Mouse (Mus musculus) liver, embryonic 14.5 days (tissue): Measurements from ENCODE around the gene Vegfa. TPM values are rescaled to one million over a fixed set of nuclear protein-coding genes. Genes with fewer than 3 reads are reported as not detected.

ENCODE experiments used
- ATAC-seq: fragments of 200-750 bp; cut with Nextera tagmentation; 2 replicates; pipeline ENCODE4 v1.8.0; 2017; ENCODE audit warnings: moderate number of reproducible peaks, mild to moderate bottlenecking, moderate library complexity; ENCODE audit not compliant: insufficient read depth
- DNase-seq, 3 experiments: peaks; one replicate each; pipeline ENCODE4 v3.0.0-alpha.2; 2012 to 2013; ENCODE audit warnings: low read depth in 3 of 3, low spot score in 3 of 3
- H3K27ac ChIP-seq: fragments of 300-500 bp; sonication (generic); 2 replicates; pipeline ENCODE4 v1.5.1; 2014; ENCODE audit warnings: moderate library complexity, mild to moderate bottlenecking, control low read depth, inconsistent platforms
- H3K27me3 ChIP-seq: fragments of 300-500 bp; sonication (generic); 2 replicates; pipeline ENCODE4 v1.6.1; 2014; ENCODE audit warnings: mild to moderate bottlenecking, low read length, moderate library complexity; ENCODE audit not compliant: control insufficient read depth, insufficient read depth
- H3K36me3 ChIP-seq: fragments of 300-500 bp; sonication (generic); replicated peaks from 2 replicates; pipeline ENCODE4 v1.6.1; 2014; ENCODE audit warnings: low read depth; ENCODE audit not compliant: control insufficient read depth, insufficient read depth
- H3K4me1 ChIP-seq, 2 experiments: fragments of 200-500 bp in 1 of 2; fragments of 300-500 bp in 1 of 2; sonication (generic) in 1 of 2; replicated peaks; 2 replicates each; pipeline ENCODE4 v1.6.1; 2012 to 2014; ENCODE audit warnings: antibody characterized with exemption in 1 of 2, inconsistent platforms in 1 of 2, low read length in 1 of 2; ENCODE audit not compliant: control insufficient read depth in 2 of 2, insufficient read depth in 2 of 2
- H3K4me2 ChIP-seq: fragments of 300-500 bp; sonication (generic); 2 replicates; pipeline ENCODE4 v1.6.1; 2014; ENCODE audit warnings: low read depth, mild to moderate bottlenecking, control low read depth, moderate library complexity
- H3K4me3 ChIP-seq, 2 experiments: fragments of 200-500 bp in 1 of 2; fragments of 300-500 bp in 1 of 2; sonication (generic) in 1 of 2; 2 replicates each; pipeline ENCODE4 v1.5.1; 2012 to 2014; ENCODE audit warnings: low read depth in 2 of 2, low read length in 2 of 2, mild to moderate bottlenecking in 2 of 2, control low read depth in 1 of 2, inconsistent platforms in 1 of 2, moderate library complexity in 1 of 2; ENCODE audit not compliant: insufficient read depth in 1 of 2
- H3K9ac ChIP-seq: fragments of 300-500 bp; sonication (generic); replicated peaks from 2 replicates; pipeline ENCODE4 v1.6.1; 2014; ENCODE audit warnings: mild to moderate bottlenecking, control low read depth, moderate library complexity
- H3K9me3 ChIP-seq: fragments of 300-500 bp; sonication (generic); 2 replicates; pipeline ENCODE4 v1.6.1; 2016; ENCODE audit warnings: low read length, mixed read lengths; ENCODE audit not compliant: control insufficient read depth
- CTCF ChIP-seq: IDR thresholded peaks from 2 replicates; pipeline ENCODE4 v1.5.1; 2016; ENCODE audit warnings: antibody characterized with exemption, low read depth, control low read depth
- EP300 ChIP-seq: IDR thresholded peaks from 2 replicates; pipeline ENCODE4 v1.6.1; 2016; ENCODE audit warnings: antibody characterized with exemption, low read depth
- WGBS: fragments of 180-500 bp; shearing (Covaris S2); extraction: QIAGEN DNeasy Blood & Tissue Kit; methylation state at CpG from one replicate; pipeline ENCODE4 v1.1.7; 2014; ENCODE audit not compliant: insufficient replicate concordance; 5-methylcytosine and 5-hydroxymethylcytosine counted together
- polyA plus RNA-seq, 2 experiments: library from polyadenylated mRNA; depleted of rRNA in 1 of 2; stranded (reverse) in 1 of 2; unstranded in 1 of 2; fragments of >200 nt; fragmentation: Nextera tagmentation in 1 of 2; extraction: Ambion mirVana in 1 of 2; gene quantifications; 2 replicates each; pipeline versions ENCODE4 v1.2.1 to v1.2.3; 2012 to 2014

Gene Vegfa
- polyA plus RNA-seq, 2 experiments = 1.2 to 33.9 TPM

DNA sequence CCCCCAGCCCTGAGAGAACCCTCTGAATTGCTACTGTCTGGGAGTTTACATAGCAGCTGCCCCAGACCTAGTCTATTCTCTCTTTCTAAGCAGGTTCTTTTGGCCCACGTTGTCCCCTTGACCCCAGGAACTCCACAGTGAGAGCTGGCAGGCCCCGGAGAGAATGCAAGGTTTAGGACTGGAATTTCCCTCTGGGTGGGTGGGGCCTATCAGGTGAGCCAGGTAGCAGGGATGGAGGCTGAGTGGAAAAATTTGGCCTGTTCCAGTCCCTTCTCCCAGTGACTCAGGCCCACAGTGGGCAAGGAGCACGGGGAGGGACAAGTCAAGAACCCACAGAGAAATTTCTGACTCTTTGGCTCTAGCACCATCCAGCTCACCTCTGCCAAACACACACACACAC, 28.1 kb upstream of the Vegfa start:
- no peak overlapping the region for H3K4me2 ChIP-seq
- no peaks in the 10 kb centered on the region for H3K4me1 ChIP-seq
- H3K4me3 ChIP-seq = no peak overlapping the region
- no peak for ATAC-seq
- no peaks in the 10 kb centered on the region for H3K9me3 ChIP-seq
- no peak for DNase-seq
- no peak overlapping the region for H3K27ac ChIP-seq
- 49% methylated on average over 3 of the region's 3 CpGs for WGBS
- H3K9ac ChIP-seq = no peak overlapping the region
- H3K36me3 ChIP-seq = no peaks in the 10 kb centered on the region
- H3K27me3 ChIP-seq = no peaks in the 10 kb centered on the region
- no peak for TF ChIP-seq EP300
- TF ChIP-seq CTCF = no peak

DNA sequence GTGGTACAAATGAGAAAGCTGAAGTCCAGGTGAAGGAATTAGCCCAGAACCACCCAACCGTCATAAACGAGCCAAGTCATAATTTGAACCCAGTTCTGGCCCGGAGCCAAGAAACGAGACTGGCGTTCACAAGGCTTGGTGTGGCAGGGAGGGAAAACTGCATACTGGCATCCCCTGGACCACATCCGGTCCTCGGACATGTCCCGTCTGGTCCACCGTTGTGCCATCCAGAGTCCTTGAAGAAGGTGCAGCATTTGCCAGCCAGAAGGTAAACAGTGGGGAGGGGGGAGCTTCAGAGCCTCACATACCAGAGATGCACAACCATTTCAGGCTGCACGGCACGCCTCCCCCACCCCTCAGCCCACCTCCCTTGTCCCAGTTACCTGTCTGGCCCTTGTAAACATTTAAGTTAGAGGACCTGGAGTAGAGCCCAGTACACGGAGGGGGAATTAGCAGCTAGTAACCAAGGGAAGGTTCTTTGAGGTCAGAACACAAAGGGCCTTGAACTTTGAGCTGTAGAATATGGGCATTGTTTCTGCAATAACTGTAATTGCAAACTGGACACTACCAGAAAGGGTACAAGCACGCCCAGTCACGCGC, 27.2 kb upstream of the Vegfa start:
- H3K27ac ChIP-seq = no peak overlapping the region
- H3K9ac ChIP-seq = no peak overlapping the region
- DNase-seq = no peak
- TF ChIP-seq EP300 (no peak), CTCF (no peak)
- 78% methylated on average over 15 of the region's 15 CpGs for WGBS
- H3K27me3 ChIP-seq = no peaks in the 10 kb centered on the region
- H3K4me1 ChIP-seq = no peaks in the 10 kb centered on the region
- H3K9me3 ChIP-seq = no peaks in the 10 kb centered on the region
- no peaks in the 10 kb centered on the region for H3K36me3 ChIP-seq
- no peak for ATAC-seq
- H3K4me2 ChIP-seq = no peak overlapping the region
- no peak overlapping the region for H3K4me3 ChIP-seq

DNA sequence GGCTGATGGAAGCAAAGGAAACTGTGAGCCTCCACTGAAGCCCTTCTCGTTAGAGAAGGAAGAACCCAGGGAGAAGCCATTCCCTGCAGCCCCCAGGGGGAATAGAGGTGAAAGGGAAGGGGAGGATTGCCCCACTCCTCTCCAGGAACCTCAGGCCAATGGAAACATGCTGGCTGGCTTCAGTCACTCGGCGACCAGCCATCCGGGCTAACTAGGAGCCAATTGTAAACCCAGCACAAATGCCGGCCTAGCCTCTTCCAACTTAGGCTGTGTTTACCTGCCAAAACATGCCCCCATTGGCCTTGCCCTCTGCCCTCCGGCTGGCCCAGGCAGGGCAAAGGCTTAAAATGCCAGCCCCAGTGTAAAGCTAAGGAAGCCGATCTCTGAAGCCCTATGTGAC, 24.1 kb upstream of the Vegfa start:
- H3K4me1 ChIP-seq = peaks cover 0 to 3% of the 10 kb centered on the region in 2 experiments; a peak in 2 of 4 replicates
- H3K27me3 ChIP-seq = no peaks in the 10 kb centered on the region
- H3K27ac ChIP-seq = no peak overlapping the region
- ATAC-seq (no peak), DNase-seq (no peak)
- no peak overlapping the region for H3K4me2 ChIP-seq
- WGBS = 56% methylated on average over 7 of the region's 7 CpGs
- no peak overlapping the region for H3K9ac ChIP-seq
- no peak overlapping the region for H3K4me3 ChIP-seq
- H3K9me3 ChIP-seq = no peaks in the 10 kb centered on the region
- H3K36me3 ChIP-seq = no peaks in the 10 kb centered on the region
- TF ChIP-seq CTCF (no peak), EP300 (no peak)

DNA sequence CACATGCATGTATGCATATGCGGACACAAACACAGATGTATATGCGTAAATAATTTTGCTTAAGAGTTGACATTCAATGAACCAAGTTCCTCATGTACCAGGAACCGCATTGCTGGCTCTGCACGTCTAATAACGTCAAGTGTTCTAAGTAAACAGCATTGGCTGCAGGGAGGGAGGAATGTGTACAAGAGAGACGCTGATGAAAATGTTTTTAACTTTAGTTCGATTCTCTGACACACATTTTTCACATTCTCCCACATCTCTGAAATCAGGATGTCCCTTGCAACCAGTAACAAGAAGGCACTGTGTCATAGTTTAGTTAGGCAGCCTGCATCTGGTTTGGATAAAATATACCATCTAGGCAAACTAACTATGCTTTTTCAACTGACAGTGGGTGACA, 23.6 kb upstream of the Vegfa start:
- no peak for TF ChIP-seq EP300
- TF ChIP-seq CTCF = no peak
- Histone ChIP-seq H3K9ac (no peak overlapping the region), H3K27me3 (no peaks in the 10 kb centered on the region), H3K9me3 (no peaks in the 10 kb centered on the region), H3K4me3 (no peak overlapping the region), H3K27ac (no peak overlapping the region), H3K4me1 (peaks cover 0 to 3% of the 10 kb centered on the region in 2 experiments; a peak in 2 of 4 replicates), H3K36me3 (no peaks in the 10 kb centered on the region), H3K4me2 (no peak overlapping the region)
- DNase-seq (no peak), ATAC-seq (no peak)
- 70% methylated on average over 7 of the region's 7 CpGs for WGBS

DNA sequence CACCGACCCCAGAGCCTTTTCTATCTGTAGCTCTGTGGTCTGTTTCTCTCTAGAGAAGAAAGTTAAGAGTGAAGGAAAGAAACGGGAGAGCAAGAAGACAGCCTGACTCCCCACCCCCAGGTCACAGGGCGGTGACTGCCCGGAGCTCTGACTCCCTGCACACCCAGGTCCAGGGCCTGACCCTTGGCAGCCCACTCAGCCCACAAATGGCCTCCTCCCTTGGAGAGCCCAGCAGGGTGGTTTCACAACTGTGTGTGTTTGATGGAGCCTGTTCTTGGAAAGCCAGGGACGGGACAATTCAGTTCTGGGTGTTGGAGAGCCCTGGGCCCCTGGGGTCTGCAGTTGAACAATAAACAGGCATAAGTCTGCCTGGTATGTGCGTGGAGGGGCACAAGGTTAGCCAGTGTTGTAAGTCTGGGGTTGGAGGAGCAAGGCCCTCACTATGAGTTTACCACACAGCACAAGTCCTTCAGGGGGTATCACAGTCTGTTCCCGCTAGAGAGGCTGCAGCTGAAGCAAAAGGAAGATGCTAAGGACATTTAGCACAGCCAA, 21.2 kb upstream of the Vegfa start:
- Histone ChIP-seq H3K9me3 (no peaks in the 10 kb centered on the region), H3K27me3 (no peaks in the 10 kb centered on the region), H3K27ac (no peak overlapping the region), H3K4me2 (no peak overlapping the region), H3K4me3 (no peak overlapping the region), H3K4me1 (peaks cover 0 to 7% of the 10 kb centered on the region in 2 experiments; a peak in 3 of 4 replicates), H3K36me3 (no peaks in the 10 kb centered on the region), H3K9ac (no peak overlapping the region)
- DNase-seq = no peak
- no peak for TF ChIP-seq EP300
- WGBS = 48% methylated on average over 7 of the region's 7 CpGs
- ATAC-seq = no peak
